Mouse (Mus musculus): ENCODE measurements around the gene Tdp2. TPM values are rescaled to one million over a fixed set of nuclear protein-coding genes. Genes with fewer than 3 reads are reported as not detected.

Tdp2 gene
- polyA plus RNA-seq, 1 experiment = not detected

GRCm38 (mm10) chr13:24861084-24861483 lies 29.6 kb downstream of the Tdp2 start:
- H3K4me1 ChIP-seq (ENCODE audit: control insufficient read depth, insufficient read depth, low read length) = no peaks in the 10 kb centered on the region
- H3K27ac ChIP-seq (ENCODE audit: insufficient read depth, low read depth, low read length) = no peak overlapping the region
- TF ChIP-seq POLR2A (IDR thresholded peaks at IDR 0.05; ENCODE audit: insufficient read depth, low read depth, low read length) (no peak), CTCF (IDR thresholded peaks at IDR 0.05; ENCODE audit: insufficient read depth, low read depth, low read length) (no peak)
- 85% methylated on average over 12 of the region's 12 CpGs for WGBS
- H3K4me3 ChIP-seq (ENCODE audit: insufficient read depth, low read depth, low read length) = no peak overlapping the region

GRCm38 (mm10) chr13:24862021-24862420 lies 30.5 kb downstream of the Tdp2 start:
- TF ChIP-seq CTCF (IDR thresholded peaks at IDR 0.05; ENCODE audit: insufficient read depth, low read depth, low read length) (no peak), POLR2A (IDR thresholded peaks at IDR 0.05; ENCODE audit: insufficient read depth, low read depth, low read length) (no peak)
- H3K4me1 ChIP-seq (ENCODE audit: control insufficient read depth, insufficient read depth, low read length) = no peaks in the 10 kb centered on the region
- WGBS = 72% methylated on average over 7 of the region's 7 CpGs
- H3K27ac ChIP-seq (ENCODE audit: insufficient read depth, low read depth, low read length) = no peak overlapping the region
- H3K4me3 ChIP-seq (ENCODE audit: insufficient read depth, low read depth, low read length) = no peak overlapping the region

- H3K4me1 ChIP-seq (ENCODE audit: control insufficient read depth, insufficient read depth, low read length) = no peaks in the 10 kb centered on the region
- WGBS = 66% methylated on average over 7 of the region's 7 CpGs
Measured at GRCm38 (mm10) chr13:24862520-24862919, 31.0 kb downstream of the Tdp2 start.

GRCm38 (mm10) chr13:24866430-24867402 lies 35.2 kb downstream of the Tdp2 start:
- Histone ChIP-seq H3K4me1 (ENCODE audit: control insufficient read depth, insufficient read depth, low read length) (no peaks in the 10 kb centered on the region), H3K4me3 (ENCODE audit: insufficient read depth, low read depth, low read length) (no peak overlapping the region), H3K27ac (ENCODE audit: insufficient read depth, low read depth, low read length) (no peak overlapping the region)
- 72% methylated on average over 9 of the region's 9 CpGs for WGBS
- TF ChIP-seq POLR2A (IDR thresholded peaks at IDR 0.05; ENCODE audit: insufficient read depth, low read depth, low read length) = no peak
- no peak for TF ChIP-seq CTCF (IDR thresholded peaks at IDR 0.05; ENCODE audit: insufficient read depth, low read depth, low read length)

More at GRCm38 (mm10) chr13:24862520-24862919, 31.0 kb downstream of the Tdp2 start:
- TF ChIP-seq CTCF (IDR thresholded peaks at IDR 0.05; ENCODE audit: insufficient read depth, low read depth, low read length) = no peak
- no peak for TF ChIP-seq POLR2A (IDR thresholded peaks at IDR 0.05; ENCODE audit: insufficient read depth, low read depth, low read length)
- Histone ChIP-seq H3K4me3 (ENCODE audit: insufficient read depth, low read depth, low read length) (no peak overlapping the region), H3K27ac (ENCODE audit: insufficient read depth, low read depth, low read length) (no peak overlapping the region)

- Histone ChIP-seq H3K4me3 (ENCODE audit: insufficient read depth, low read depth, low read length) (no peak overlapping the region), H3K27ac (ENCODE audit: insufficient read depth, low read depth, low read length) (no peak overlapping the region), H3K4me1 (ENCODE audit: control insufficient read depth, insufficient read depth, low read length) (no peaks in the 10 kb centered on the region)
- TF ChIP-seq CTCF (IDR thresholded peaks at IDR 0.05; ENCODE audit: insufficient read depth, low read depth, low read length) (no peak), POLR2A (IDR thresholded peaks at IDR 0.05; ENCODE audit: insufficient read depth, low read depth, low read length) (no peak)
- 94% methylated on average over 10 of the region's 10 CpGs for WGBS
Measured at GRCm38 (mm10) chr13:24867789-24868188, 36.3 kb downstream of the Tdp2 start.

- 84% methylated on average over 7 of the region's 7 CpGs for WGBS
- Histone ChIP-seq H3K4me1 (ENCODE audit: control insufficient read depth, insufficient read depth, low read length) (no peaks in the 10 kb centered on the region), H3K27ac (ENCODE audit: insufficient read depth, low read depth, low read length) (no peak overlapping the region), H3K4me3 (ENCODE audit: insufficient read depth, low read depth, low read length) (no peak overlapping the region)
- TF ChIP-seq CTCF (IDR thresholded peaks at IDR 0.05; ENCODE audit: insufficient read depth, low read depth, low read length) (no peak), POLR2A (IDR thresholded peaks at IDR 0.05; ENCODE audit: insufficient read depth, low read depth, low read length) (no peak)
Measured at GRCm38 (mm10) chr13:24868233-24868632, 36.8 kb downstream of the Tdp2 start.

- TF ChIP-seq CTCF (IDR thresholded peaks at IDR 0.05; ENCODE audit: insufficient read depth, low read depth, low read length) (no peak), POLR2A (IDR thresholded peaks at IDR 0.05; ENCODE audit: insufficient read depth, low read depth, low read length) (no peak)
- Histone ChIP-seq H3K4me3 (ENCODE audit: insufficient read depth, low read depth, low read length) (no peak overlapping the region), H3K4me1 (ENCODE audit: control insufficient read depth, insufficient read depth, low read length) (no peaks in the 10 kb centered on the region), H3K27ac (ENCODE audit: insufficient read depth, low read depth, low read length) (no peak overlapping the region)
- 93% methylated on average over 15 of the region's 15 CpGs for WGBS
Measured at GRCm38 (mm10) chr13:24879359-24880040, 48.0 kb downstream of the Tdp2 start.

GRCm38 (mm10) chr13:24880208-24880607 lies 48.7 kb downstream of the Tdp2 start:
- no peaks in the 10 kb centered on the region for H3K4me1 ChIP-seq (ENCODE audit: control insufficient read depth, insufficient read depth, low read length)
- no peak overlapping the region for H3K4me3 ChIP-seq (ENCODE audit: insufficient read depth, low read depth, low read length)
- H3K27ac ChIP-seq (ENCODE audit: insufficient read depth, low read depth, low read length) = no peak overlapping the region
- TF ChIP-seq POLR2A (IDR thresholded peaks at IDR 0.05; ENCODE audit: insufficient read depth, low read depth, low read length) (no peak), CTCF (IDR thresholded peaks at IDR 0.05; ENCODE audit: insufficient read depth, low read depth, low read length) (no peak)
- 93% methylated on average over 6 of the region's 6 CpGs for WGBS

GRCm38 (mm10) chr13:24880704-24881103 lies 49.2 kb downstream of the Tdp2 start:
- Histone ChIP-seq H3K27ac (ENCODE audit: insufficient read depth, low read depth, low read length) (no peak overlapping the region), H3K4me1 (ENCODE audit: control insufficient read depth, insufficient read depth, low read length) (no peaks in the 10 kb centered on the region), H3K4me3 (ENCODE audit: insufficient read depth, low read depth, low read length) (no peak overlapping the region)
- no peak for TF ChIP-seq CTCF (IDR thresholded peaks at IDR 0.05; ENCODE audit: insufficient read depth, low read depth, low read length)
- no peak for TF ChIP-seq POLR2A (IDR thresholded peaks at IDR 0.05; ENCODE audit: insufficient read depth, low read depth, low read length)
- 94% methylated on average over 5 of the region's 5 CpGs for WGBS
